Mouse (Mus musculus) embryonic facial prominence, embryonic 11.5 days (tissue): ENCODE data around the gene Asb16. TPM values are rescaled to one million over a fixed set of nuclear protein-coding genes. Genes with fewer than 3 reads are reported as not detected.

Experiments
- ATAC-seq: fragments of 200-750 bp; cut with Nextera tagmentation; replicated peaks from 2 replicates; pipeline ENCODE4 v1.8.0; 2017; ENCODE audit warnings: low read depth; ENCODE audit not compliant: insufficient number of reproducible peaks, low FRiP score, low TSS enrichment
- DNase-seq: peaks from one replicate; pipeline ENCODE4 v3.0.0-alpha.2; 2015; ENCODE audit warnings: low spot score
- H3K27ac ChIP-seq: fragments of 300-500 bp; sonication (generic); replicated peaks from 2 replicates; pipeline ENCODE4 v1.5.1; 2014; ENCODE audit warnings: mild to moderate bottlenecking, low read depth, low read length, control low read depth
- H3K27me3 ChIP-seq: fragments of 300-500 bp; sonication (generic); 2 replicates; pipeline ENCODE4 v1.6.1; 2014; ENCODE audit warnings: mild to moderate bottlenecking, low read length, moderate library complexity, mixed read lengths; ENCODE audit not compliant: control insufficient read depth, insufficient read depth
- H3K36me3 ChIP-seq: fragments of 300-500 bp; sonication (generic); replicated peaks from 2 replicates; pipeline ENCODE4 v1.6.1; 2014; ENCODE audit warnings: low read depth, mild to moderate bottlenecking, low read length, moderate library complexity, mixed read lengths; ENCODE audit not compliant: control insufficient read depth, insufficient read depth
- H3K4me1 ChIP-seq: fragments of 300-500 bp; sonication (generic); 2 replicates; pipeline ENCODE4 v1.6.1; 2014; ENCODE audit warnings: low read length, mixed read lengths; ENCODE audit not compliant: control insufficient read depth, insufficient read depth
- H3K4me2 ChIP-seq: fragments of 300-500 bp; sonication (generic); 2 replicates; pipeline ENCODE4 v1.6.1; 2014; ENCODE audit warnings: low read depth, mild to moderate bottlenecking, control low read depth, low read length, moderate library complexity
- H3K4me3 ChIP-seq: fragments of 300-500 bp; sonication (generic); 2 replicates; pipeline ENCODE4 v1.5.1; 2014; ENCODE audit warnings: low read depth, low read length, control low read depth
- H3K9ac ChIP-seq: fragments of 300-500 bp; sonication (generic); replicated peaks from 2 replicates; pipeline ENCODE4 v1.6.1; 2014; ENCODE audit warnings: mild to moderate bottlenecking, control low read depth, low read length
- H3K9me3 ChIP-seq: fragments of 300-500 bp; sonication (generic); replicated peaks from 2 replicates; pipeline ENCODE4 v1.6.1; 2016; ENCODE audit warnings: mild to moderate bottlenecking, low read length, inconsistent platforms, mixed read lengths; ENCODE audit not compliant: control insufficient read depth
- WGBS: fragments of 180-500 bp; shearing (Covaris S2); extraction: QIAGEN DNeasy Blood & Tissue Kit; methylation state at CpG from one replicate; pipeline ENCODE4 v1.1.7; 2014; 5-methylcytosine and 5-hydroxymethylcytosine counted together
- microRNA-seq: library from miRNA; unstranded; fragments of <30 nt; microRNA quantifications from one replicate; pipeline ENCODE4, GENCODE M21; 2016; ENCODE audit warnings: borderline number of aligned reads
- polyA plus RNA-seq: library from polyadenylated mRNA; unstranded; fragments of >200 nt; fragmentation: Nextera tagmentation; extraction: Ambion mirVana; gene quantifications from 2 replicates; pipeline ENCODE4 v1.2.1, GENCODE M21; 2014

Gene Asb16
- polyA plus RNA-seq, 1 experiment from 2014 or later = 0.11 TPM

DNA sequence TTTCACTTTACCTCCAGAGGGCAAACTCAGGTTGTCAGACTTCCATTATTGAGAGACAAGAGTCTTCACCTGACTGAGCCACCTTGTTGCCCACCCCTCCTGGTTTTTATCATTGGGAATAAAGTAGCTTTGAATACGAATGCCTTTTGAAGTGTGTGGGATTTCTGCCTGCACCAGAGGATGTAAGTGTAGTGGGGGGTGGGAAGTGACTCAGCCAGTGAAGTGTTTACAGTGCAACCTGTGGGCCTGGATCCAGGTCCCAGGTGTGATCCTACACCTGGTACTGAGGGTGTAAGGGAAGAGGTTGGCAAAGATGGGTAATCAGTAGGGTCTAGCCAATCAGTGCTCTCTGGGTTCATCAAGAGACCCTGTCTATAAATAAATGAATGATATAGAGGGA is 55.0 kb downstream of the Asb16 start:
- Histone ChIP-seq H3K4me2 (no peak overlapping the region), H3K4me1 (no peaks in the 10 kb centered on the region), H3K36me3 (no peaks in the 10 kb centered on the region), H3K9ac (no peak overlapping the region), H3K4me3 (no peak overlapping the region), H3K27me3 (no peaks in the 10 kb centered on the region), H3K27ac (no peak overlapping the region), H3K9me3 (no peaks in the 10 kb centered on the region)
- no peak for DNase-seq
- no peak for ATAC-seq
- 84% methylated on average over 1 of the region's 1 CpGs for WGBS

GRCm38 (mm10) chr11:102327250-102327649 is 58.7 kb downstream of the Asb16 start:
- H3K4me2 ChIP-seq = no peak overlapping the region
- no peak for DNase-seq
- H3K27me3 ChIP-seq = no peaks in the 10 kb centered on the region
- no peaks in the 10 kb centered on the region for H3K9me3 ChIP-seq
- H3K4me3 ChIP-seq = no peak overlapping the region
- no peaks in the 10 kb centered on the region for H3K4me1 ChIP-seq
- ATAC-seq = no peak
- H3K36me3 ChIP-seq = no peaks in the 10 kb centered on the region
- no peak overlapping the region for H3K9ac ChIP-seq
- 74% methylated on average over 5 of the region's 5 CpGs for WGBS
- no peak overlapping the region for H3K27ac ChIP-seq

- no peak for ATAC-seq
- no peaks in the 10 kb centered on the region for H3K9me3 ChIP-seq
- no peaks in the 10 kb centered on the region for H3K4me1 ChIP-seq
- no peak overlapping the region for H3K9ac ChIP-seq
- no peak overlapping the region for H3K4me2 ChIP-seq
- H3K27ac ChIP-seq = no peak overlapping the region
- no peak for DNase-seq
- WGBS = 79% methylated on average over 7 of the region's 7 CpGs
- no peaks in the 10 kb centered on the region for H3K27me3 ChIP-seq
- H3K36me3 ChIP-seq = no peaks in the 10 kb centered on the region
- H3K4me3 ChIP-seq = no peak overlapping the region
These were observed 59.3 kb downstream of the Asb16 start for GRCm38 (mm10) chr11:102327839-102328238.

Small RNA genes lying within 50 kb of the gene (microRNA-seq; reads per million reads assigned to microRNA genes)
- gene Mir8101 = not detected

Other genes with a start within 250 kb of the Asb16 start
- gene Mpp3, start 240.3 kb upstream of the Asb16 start, polyA plus RNA-seq = 6.3 and 6.8 TPM in 2 replicates
- gene Cd300lg, start 227.2 kb upstream of the Asb16 start, polyA plus RNA-seq = 0.17 and 0.32 TPM in 2 replicates
- 7.4 and 9.1 TPM in 2 replicates for gene Mpp2, start 180.2 kb upstream of the Asb16 start, polyA plus RNA-seq
- gene Ppy, start 167.4 kb upstream of the Asb16 start, polyA plus RNA-seq = not detected in 2 replicates
- gene Pyy, start 160.9 kb upstream of the Asb16 start, polyA plus RNA-seq = not detected in 2 replicates
- not detected in 2 replicates for gene Nags, start 123.2 kb upstream of the Asb16 start, polyA plus RNA-seq
- gene Tmem101, start 112.3 kb upstream of the Asb16 start, polyA plus RNA-seq = 37.0 and 37.8 TPM in 2 replicates
- gene Lsm12, start 83.4 kb upstream of the Asb16 start, polyA plus RNA-seq = 71.3 and 76.5 TPM in 2 replicates
- gene G6pc3, start 79.1 kb upstream of the Asb16 start, polyA plus RNA-seq = 33.3 and 37.1 TPM in 2 replicates
- 21.9 and 24.0 TPM in 2 replicates for gene Hdac5, start 38.6 kb upstream of the Asb16 start, polyA plus RNA-seq
- gene BC030867, start 19.9 kb upstream of the Asb16 start, polyA plus RNA-seq = 20.8 and 20.9 TPM in 2 replicates
- gene Tmub2, start 16.2 kb downstream of the Asb16 start, polyA plus RNA-seq = 40.9 and 50.1 TPM in 2 replicates
- 15.1 and 17.3 TPM in 2 replicates for gene Atxn7l3, start 27.9 kb downstream of the Asb16 start, polyA plus RNA-seq
- 81.0 and 84.5 TPM in 2 replicates for gene Ubtf, start 51.0 kb downstream of the Asb16 start, polyA plus RNA-seq
- 25.8 and 28.5 TPM in 2 replicates for gene Slc4a1, start 97.5 kb downstream of the Asb16 start, polyA plus RNA-seq
- 11.8 and 12.1 TPM in 2 replicates for gene Rundc3a, start 124.7 kb downstream of the Asb16 start, polyA plus RNA-seq
- 168 and 185 TPM in 2 replicates for gene Slc25a39, start 139.2 kb downstream of the Asb16 start, polyA plus RNA-seq
- 38.8 and 52.0 TPM in 2 replicates for gene Grn, start 161.6 kb downstream of the Asb16 start, polyA plus RNA-seq
- 8.6 and 8.8 TPM in 2 replicates for gene Fam171a2, start 178.9 kb downstream of the Asb16 start, polyA plus RNA-seq
- 4.4 and 4.5 TPM in 2 replicates for gene Itga2b, start 201.4 kb downstream of the Asb16 start, polyA plus RNA-seq